Mouse (Mus musculus) hindbrain, embryonic 12.5 days (tissue): ENCODE data around the gene Fmod. TPM values are rescaled to one million over a fixed set of nuclear protein-coding genes. Genes with fewer than 3 reads are reported as not detected.

ENCODE experiments used
- ATAC-seq: fragments of 200-750 bp; cut with Nextera tagmentation; 2 replicates; pipeline ENCODE4 v1.8.0; 2017; ENCODE audit warnings: moderate TSS enrichment; ENCODE audit not compliant: low FRiP score
- H3K27ac ChIP-seq: fragments of 300-500 bp; sonication (generic); 2 replicates; pipeline ENCODE4 v1.5.1; 2016; ENCODE audit warnings: mild to moderate bottlenecking
- H3K27me3 ChIP-seq: fragments of 300-500 bp; sonication (generic); 2 replicates; pipeline ENCODE4 v1.6.1; 2016; ENCODE audit warnings: mild to moderate bottlenecking
- H3K36me3 ChIP-seq: fragments of 300-500 bp; sonication (generic); 2 replicates; pipeline ENCODE4 v1.6.1; 2016; ENCODE audit warnings: mild to moderate bottlenecking
- H3K4me1 ChIP-seq: fragments of 300-500 bp; sonication (generic); 2 replicates; pipeline ENCODE4 v1.6.1; 2016
- H3K4me2 ChIP-seq: fragments of 300-500 bp; sonication (generic); replicated peaks from 2 replicates; pipeline ENCODE4 v1.6.1; 2016; ENCODE audit warnings: mild to moderate bottlenecking
- H3K4me3 ChIP-seq: fragments of 300-500 bp; sonication (generic); 2 replicates; pipeline ENCODE4 v1.5.1; 2016; ENCODE audit warnings: mild to moderate bottlenecking
- H3K9ac ChIP-seq: fragments of 300-500 bp; sonication (generic); 2 replicates; pipeline ENCODE4 v1.6.1; 2016; ENCODE audit warnings: mild to moderate bottlenecking, moderate library complexity
- H3K9me3 ChIP-seq: fragments of 300-500 bp; sonication (generic); replicated peaks from 2 replicates; pipeline ENCODE4 v1.6.1; 2016; ENCODE audit warnings: mild to moderate bottlenecking
- WGBS: fragments of 180-500 bp; shearing (Covaris S2); methylation state at CpG from one replicate; pipeline ENCODE4 v1.1.7; 2016; 5-methylcytosine and 5-hydroxymethylcytosine counted together
- polyA plus RNA-seq: library from polyadenylated mRNA; unstranded; fragments of >200 nt; fragmentation: Nextera tagmentation; extraction: Ambion mirVana; gene quantifications from 2 replicates; pipeline ENCODE4 v1.2.1, GENCODE M21; 2016

Gene Fmod
- polyA plus RNA-seq, result 12.7 and 19.8 TPM in 2 replicates

GRCm38 (mm10) chr1:134037172-134037571 lies at the start of gene Fmod:
Fmod (plus strand) TSS chr1:134037254.
- Histone ChIP-seq H3K27ac (no peak within 1 kb of the TSS), H3K36me3 (no peaks in the 10 kb centered on the region), H3K4me2 (peak within 1 kb of the TSS; percentile 3; the same call in 1 of the 2 replicates), H3K27me3 (no peaks in the 10 kb centered on the region; the same call in 1 of the 2 replicates), H3K4me1 (peaks cover 16% of the 10 kb centered on the region), H3K4me3 (no peak within 1 kb of the TSS), H3K9ac (no peak within 1 kb of the TSS), H3K9me3 (no peaks in the 10 kb centered on the region)
- 51% methylated on average over 9 of the region's 9 CpGs for WGBS
- ATAC-seq, result no peak

GRCm38 (mm10) chr1:133988845-133989244 lies 48.2 kb upstream of the Fmod start:
- Histone ChIP-seq H3K9me3 (no peaks in the 10 kb centered on the region; the same call in 1 of the 2 replicates), H3K27ac (no peak overlapping the region), H3K4me3 (no peak overlapping the region), H3K4me1 (no peaks in the 10 kb centered on the region), H3K36me3 (no peaks in the 10 kb centered on the region), H3K9ac (no peak overlapping the region), H3K27me3 (no peaks in the 10 kb centered on the region), H3K4me2 (no peak overlapping the region)
- 10% methylated on average over 3 of the region's 3 CpGs for WGBS
- ATAC-seq, result no peak

- Histone ChIP-seq H3K27ac (no peak overlapping the region), H3K9me3 (no peaks in the 10 kb centered on the region), H3K4me3 (no peak overlapping the region), H3K4me1 (no peaks in the 10 kb centered on the region), H3K4me2 (no peak overlapping the region), H3K27me3 (no peaks in the 10 kb centered on the region), H3K36me3 (no peaks in the 10 kb centered on the region), H3K9ac (no peak overlapping the region)
- 68% methylated on average over 8 of the region's 8 CpGs for WGBS
- no peak for ATAC-seq
Measured at GRCm38 (mm10) chr1:133991277-133991676, 45.8 kb upstream of the Fmod start.

DNA sequence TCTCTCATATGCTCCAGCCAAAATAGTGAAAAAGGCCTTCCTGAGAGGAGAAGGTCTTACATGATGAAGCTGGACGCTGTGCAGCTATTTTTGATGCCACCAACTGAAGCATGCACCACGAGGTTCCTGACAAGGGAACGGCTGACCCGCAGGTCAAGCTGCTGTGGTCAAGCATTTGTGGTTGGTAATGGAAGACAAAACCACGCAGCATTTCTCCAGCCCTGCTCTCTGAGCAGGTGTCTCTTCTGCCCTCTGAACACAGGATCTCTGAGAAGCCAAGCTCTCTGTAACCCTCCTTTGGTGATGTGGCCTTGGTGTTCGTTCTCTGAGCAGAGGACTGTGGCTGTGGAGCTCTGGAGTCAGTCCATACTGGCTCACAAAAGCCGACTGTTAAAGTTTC lies 31.6 kb upstream of the Fmod start:
- no peak for ATAC-seq
- no peak overlapping the region for H3K9ac ChIP-seq
- H3K27me3 ChIP-seq, result no peaks in the 10 kb centered on the region
- WGBS, result 73% methylated on average over 7 of the region's 7 CpGs
- H3K36me3 ChIP-seq, result no peaks in the 10 kb centered on the region
- no peaks in the 10 kb centered on the region for H3K4me1 ChIP-seq
- H3K9me3 ChIP-seq, result no peaks in the 10 kb centered on the region
- H3K27ac ChIP-seq, result no peak overlapping the region
- no peak overlapping the region for H3K4me3 ChIP-seq
- no peak overlapping the region for H3K4me2 ChIP-seq

- no peaks in the 10 kb centered on the region for H3K4me1 ChIP-seq
- no peaks in the 10 kb centered on the region for H3K9me3 ChIP-seq
- no peak overlapping the region for H3K4me3 ChIP-seq
- no peak overlapping the region for H3K4me2 ChIP-seq
- H3K9ac ChIP-seq, result no peak overlapping the region
- H3K36me3 ChIP-seq, result no peaks in the 10 kb centered on the region
- WGBS, result 74% methylated on average over 11 of the region's 11 CpGs
- H3K27me3 ChIP-seq, result no peaks in the 10 kb centered on the region
- no peak overlapping the region for H3K27ac ChIP-seq
- ATAC-seq, result no peak
Measured at GRCm38 (mm10) chr1:134006105-134006764, 30.8 kb upstream of the Fmod start.

- no peak overlapping the region for H3K4me3 ChIP-seq
- H3K36me3 ChIP-seq, result no peaks in the 10 kb centered on the region
- no peak overlapping the region for H3K9ac ChIP-seq
- no peaks in the 10 kb centered on the region for H3K27me3 ChIP-seq
- ATAC-seq, result no peak
- WGBS, result 88% methylated on average over 9 of the region's 9 CpGs
- no peaks in the 10 kb centered on the region for H3K9me3 ChIP-seq
- H3K27ac ChIP-seq, result no peak overlapping the region
- no peaks in the 10 kb centered on the region for H3K4me1 ChIP-seq
- no peak overlapping the region for H3K4me2 ChIP-seq
Measured at GRCm38 (mm10) chr1:134024293-134024971, 12.6 kb upstream of the Fmod start.

DNA sequence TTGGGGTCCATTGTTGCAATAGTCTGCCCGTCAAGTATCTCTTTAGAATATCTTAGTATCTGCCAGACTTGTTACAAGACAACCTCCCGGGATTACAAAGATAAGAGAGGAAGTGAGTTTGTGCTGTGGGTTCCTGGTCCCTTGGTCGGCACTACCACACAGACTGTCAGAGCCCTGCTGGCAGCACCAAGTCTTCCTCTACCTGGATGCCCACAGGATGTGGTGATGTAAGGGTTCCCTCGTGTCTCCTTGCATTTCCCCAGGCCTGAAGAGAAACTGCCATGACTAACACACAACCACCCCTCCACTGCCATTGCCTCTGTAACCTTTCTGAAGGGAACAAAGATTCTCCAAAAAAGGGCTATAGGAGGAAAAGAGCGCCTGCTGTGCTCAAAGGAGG lies 11.1 kb upstream of the Fmod start:
- ATAC-seq, result no peak
- Histone ChIP-seq H3K4me1 (no peaks in the 10 kb centered on the region), H3K4me3 (no peak overlapping the region), H3K4me2 (no peak overlapping the region), H3K9ac (no peak overlapping the region), H3K9me3 (no peaks in the 10 kb centered on the region), H3K36me3 (no peaks in the 10 kb centered on the region), H3K27me3 (no peaks in the 10 kb centered on the region), H3K27ac (no peak overlapping the region)
- 69% methylated on average over 5 of the region's 5 CpGs for WGBS

DNA sequence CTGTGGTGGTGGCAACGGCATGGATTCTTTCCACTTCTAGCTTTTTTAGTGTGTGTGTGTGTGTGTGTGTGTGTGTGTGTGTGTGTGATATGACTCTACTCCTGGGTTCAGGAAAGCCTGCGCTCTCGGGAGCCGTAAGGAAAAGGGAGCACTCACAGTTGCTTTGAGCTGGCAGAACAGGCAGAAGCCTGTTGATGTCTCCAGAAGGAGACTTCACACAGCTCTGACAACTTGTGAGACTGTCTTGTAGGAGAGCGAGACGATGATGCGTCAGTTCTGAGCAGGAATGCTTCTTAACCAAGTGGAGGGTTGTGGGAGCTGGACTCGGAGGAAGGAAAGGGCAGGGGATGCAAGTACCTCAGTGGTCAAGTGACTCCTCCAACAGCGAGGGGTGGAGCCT lies 10.3 kb upstream of the Fmod start:
- WGBS, result 90% methylated on average over 9 of the region's 9 CpGs
- no peaks in the 10 kb centered on the region for H3K27me3 ChIP-seq
- H3K4me2 ChIP-seq, result no peak overlapping the region
- ATAC-seq, result no peak
- H3K27ac ChIP-seq, result no peak overlapping the region
- no peaks in the 10 kb centered on the region for H3K36me3 ChIP-seq
- no peak overlapping the region for H3K9ac ChIP-seq
- no peaks in the 10 kb centered on the region for H3K9me3 ChIP-seq
- no peaks in the 10 kb centered on the region for H3K4me1 ChIP-seq
- H3K4me3 ChIP-seq, result no peak overlapping the region

DNA sequence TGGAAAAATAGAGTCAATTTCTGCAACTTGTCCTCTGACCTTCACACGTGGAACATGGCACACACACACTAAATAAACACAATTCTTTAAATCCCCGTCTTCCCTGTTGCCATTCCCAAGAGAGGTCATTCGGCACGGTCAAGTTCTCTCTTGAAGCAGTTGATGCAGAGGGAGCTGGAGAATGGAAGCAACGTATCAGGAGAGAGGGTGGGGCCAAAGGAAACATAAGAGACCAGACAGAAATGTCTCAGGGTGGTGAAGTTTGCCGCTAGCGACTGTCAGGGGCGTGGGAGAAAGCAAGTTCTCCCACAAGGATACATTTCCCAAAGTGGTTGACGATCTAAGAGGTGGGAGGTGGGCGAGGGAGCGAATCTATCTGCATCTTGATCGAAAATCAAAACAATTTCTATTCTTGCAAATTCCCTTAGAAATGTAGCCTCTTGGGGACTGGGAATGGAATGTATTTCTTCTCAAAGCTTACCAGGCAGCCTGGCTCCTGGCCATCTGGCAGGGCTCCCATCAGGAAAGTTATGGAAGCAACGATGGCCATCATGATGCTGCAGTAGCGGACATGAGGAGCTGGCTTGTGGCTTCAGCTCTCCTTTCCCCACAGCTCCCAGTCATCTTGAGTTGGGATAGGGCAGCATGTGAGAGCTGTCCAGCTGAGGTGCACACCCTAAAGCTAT lies 8.8 kb upstream of the Fmod start:
- 86% methylated on average over 14 of the region's 14 CpGs for WGBS
- H3K27ac ChIP-seq, result no peak overlapping the region
- no peaks in the 10 kb centered on the region for H3K4me1 ChIP-seq
- H3K9me3 ChIP-seq, result no peaks in the 10 kb centered on the region
- no peak overlapping the region for H3K9ac ChIP-seq
- no peak overlapping the region for H3K4me3 ChIP-seq
- no peak for ATAC-seq
- no peaks in the 10 kb centered on the region for H3K27me3 ChIP-seq
- H3K36me3 ChIP-seq, result no peaks in the 10 kb centered on the region
- H3K4me2 ChIP-seq, result no peak overlapping the region

- Histone ChIP-seq H3K9ac (no peak overlapping the region), H3K4me1 (0 out of 2 replicates have a peak, but pooled peaks cover 10% of the 10 kb centered on the region), H3K4me2 (no peak overlapping the region), H3K9me3 (no peaks in the 10 kb centered on the region), H3K4me3 (no peak overlapping the region), H3K27me3 (no peaks in the 10 kb centered on the region; the same call in 1 of the 2 replicates), H3K36me3 (no peaks in the 10 kb centered on the region), H3K27ac (no peak overlapping the region)
- no peak for ATAC-seq
- WGBS, result 72% methylated on average over 2 of the region's 2 CpGs
Measured at GRCm38 (mm10) chr1:134036492-134036891, 562 bp upstream of the Fmod start.

GRCm38 (mm10) chr1:134038336-134038735 lies 1.3 kb downstream of the Fmod start:
- Histone ChIP-seq H3K4me3 (no peak overlapping the region), H3K4me2 (no peak overlapping the region), H3K27ac (no peak overlapping the region), H3K27me3 (no peaks in the 10 kb centered on the region; the same call in 1 of the 2 replicates), H3K9ac (no peak overlapping the region), H3K36me3 (no peaks in the 10 kb centered on the region), H3K4me1 (peaks cover 26% of the 10 kb centered on the region), H3K9me3 (no peaks in the 10 kb centered on the region)
- WGBS, result 89% methylated on average over 4 of the region's 4 CpGs
- no peak for ATAC-seq

- H3K36me3 ChIP-seq, result no peaks in the 10 kb centered on the region
- 70% methylated on average over 2 of the region's 2 CpGs for WGBS
- no peak overlapping the region for H3K27ac ChIP-seq
- H3K4me2 ChIP-seq, result no peak overlapping the region
- H3K9me3 ChIP-seq, result no peaks in the 10 kb centered on the region
- peaks cover 29% of the 10 kb centered on the region for H3K4me1 ChIP-seq
- no peak overlapping the region for H3K4me3 ChIP-seq
- no peak for ATAC-seq
- no peak overlapping the region for H3K9ac ChIP-seq
- H3K27me3 ChIP-seq, result no peaks in the 10 kb centered on the region; the same call in 1 of the 2 replicates
Measured at GRCm38 (mm10) chr1:134039361-134039760, 2.3 kb downstream of the Fmod start.
